Mouse (Mus musculus): Measurements from ENCODE around the gene Gm49776.

DNA sequence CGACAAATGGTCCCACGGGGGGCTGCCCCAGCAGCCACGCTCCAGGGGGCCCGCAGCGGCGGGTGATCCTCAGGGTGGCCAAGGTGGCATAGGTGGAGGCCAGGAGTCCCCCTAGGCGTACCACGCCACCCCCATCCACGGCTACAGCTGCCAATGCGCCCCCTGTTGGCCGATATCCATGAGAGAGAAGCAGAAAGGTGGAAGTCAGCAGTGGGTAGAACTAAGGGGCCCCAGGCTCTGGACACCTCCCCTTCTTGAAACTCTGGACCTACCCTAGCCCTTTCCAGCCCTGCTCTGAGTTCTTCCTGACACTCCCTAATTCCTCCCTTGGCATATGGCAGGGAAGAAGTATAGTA, 36.6 kb downstream of the Gm49776 start:
- TF ChIP-seq CTCF (IDR thresholded peaks at IDR 0.05; ENCODE audit: control insufficient read depth, insufficient read depth, insufficient read length) (peak; percentile 36), MAX (IDR thresholded peaks at IDR 0.05) (no peak), MYOD1 (IDR thresholded peaks at IDR 0.05; ENCODE audit: control insufficient read depth, insufficient read length, low read depth) (no peak), CEBPB (IDR thresholded peaks at IDR 0.05; ENCODE audit: low read depth) (no peak), MYOG (IDR thresholded peaks at IDR 0.05; ENCODE audit: control insufficient read depth, extremely low read depth, insufficient read length) (no peak), USF1 (IDR thresholded peaks at IDR 0.05; ENCODE audit: low read depth) (no peak), FOSL1 (IDR thresholded peaks at IDR 0.05; ENCODE audit: insufficient read depth, low read length, poor library complexity, severe bottlenecking) (no peak)

Measured in C2C12 (cell line).